Mouse (Mus musculus) CD4-positive, CD25-positive, alpha-beta regulatory T cell, adult 4 months (primary cell): Measurements from ENCODE around the gene Ppp3ca. TPM values are rescaled to one million over a fixed set of nuclear protein-coding genes. Genes with fewer than 3 reads are reported as not detected.

Experiments
- ATAC-seq: one replicate; pipeline ENCODE4 v1.8.0; 2017
- polyA plus RNA-seq, 2 experiments: library from polyadenylated mRNA; unstranded; fragments of 100-300 nt; shearing (Covaris generic); gene quantifications; one replicate each; pipeline ENCODE4 v1.2.1; 2017

Gene Ppp3ca
- polyA plus RNA-seq, 2 experiments from 2014 or later = 17.9 to 31.8 TPM

DNA sequence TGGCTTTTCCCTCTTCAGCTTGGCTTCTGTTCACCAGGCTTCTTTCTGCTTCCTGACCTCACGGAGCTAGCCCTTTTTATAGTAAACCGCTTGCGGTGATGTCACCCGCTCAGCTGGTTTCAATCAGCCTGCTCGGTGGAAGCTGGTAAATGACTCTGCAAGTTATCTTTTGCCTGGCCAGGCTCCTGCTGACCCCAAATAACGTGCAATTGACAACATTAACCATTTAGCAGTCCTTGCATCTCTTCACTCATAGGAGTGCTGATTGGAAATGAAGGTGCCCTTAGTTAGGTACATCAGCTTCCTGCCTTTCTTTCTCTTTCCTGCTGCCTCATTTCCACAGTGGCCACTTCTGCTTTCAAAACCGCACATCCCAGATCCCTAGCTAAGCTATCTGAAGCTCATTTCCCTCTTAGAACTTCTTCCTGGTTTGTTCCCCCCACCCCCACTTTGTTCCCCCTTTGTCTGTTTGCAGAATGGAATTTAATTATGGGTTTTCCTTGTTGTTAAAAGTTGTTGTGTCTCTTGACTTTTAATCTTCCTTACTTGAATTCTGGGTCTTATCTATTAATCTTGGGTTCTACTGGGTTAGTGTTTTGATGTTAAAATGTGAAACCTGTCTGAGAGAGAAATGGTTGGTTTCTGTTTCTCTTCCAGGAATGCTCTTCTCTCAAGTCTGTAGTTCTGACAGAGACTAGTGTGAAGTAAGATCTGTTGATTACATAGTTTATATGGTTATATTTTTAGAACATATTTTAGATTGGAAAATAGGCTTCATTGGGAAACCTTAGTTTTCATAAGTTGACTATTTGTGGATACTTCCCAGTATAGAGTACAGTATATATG is 55.6 kb downstream of the Ppp3ca start:
- peak; percentile 79 for ATAC-seq

DNA sequence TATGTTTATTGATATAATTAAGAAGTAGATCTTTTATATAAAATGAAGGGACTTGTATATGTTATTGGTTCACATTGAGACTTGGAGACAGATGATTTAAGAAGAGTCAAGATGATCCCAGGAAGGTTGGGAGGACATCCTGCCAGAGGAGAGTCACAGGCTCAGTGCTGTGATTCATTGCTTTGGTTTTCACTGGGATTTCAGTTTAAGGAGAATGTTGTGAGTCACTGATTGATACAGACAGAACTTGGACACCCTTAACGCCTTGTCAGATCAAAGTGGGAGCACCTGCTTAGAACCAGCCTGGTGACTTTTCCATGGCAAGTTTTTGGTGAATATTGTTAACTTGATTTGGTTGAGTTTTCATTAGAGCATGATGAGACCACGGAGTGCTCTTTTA is 58.0 kb downstream of the Ppp3ca start:
- no peak for ATAC-seq

DNA sequence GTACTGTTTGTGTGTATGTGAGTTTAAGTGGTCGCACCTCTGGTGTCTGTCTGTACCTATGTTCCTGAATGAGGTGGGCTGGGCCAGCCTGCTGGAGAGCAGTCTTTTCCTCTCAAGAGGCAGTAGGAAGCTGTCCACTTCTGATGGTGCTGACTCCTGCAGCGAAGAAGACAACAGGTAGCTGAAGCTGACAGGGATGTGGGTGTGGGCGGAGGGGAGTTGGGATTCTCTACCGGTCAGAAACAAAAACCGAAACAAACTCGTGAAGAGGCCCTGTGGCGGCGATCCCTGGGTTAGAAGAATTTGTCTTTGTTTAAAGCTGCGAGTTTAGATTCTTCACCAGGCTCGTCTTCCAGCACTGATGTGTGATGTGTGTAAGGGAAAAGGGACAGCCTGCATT is 60.1 kb downstream of the Ppp3ca start:
- ATAC-seq = no peak

- no peak for ATAC-seq
Measured at GRCm38 (mm10) chr3:136731579-136731978, 61.7 kb downstream of the Ppp3ca start.

DNA sequence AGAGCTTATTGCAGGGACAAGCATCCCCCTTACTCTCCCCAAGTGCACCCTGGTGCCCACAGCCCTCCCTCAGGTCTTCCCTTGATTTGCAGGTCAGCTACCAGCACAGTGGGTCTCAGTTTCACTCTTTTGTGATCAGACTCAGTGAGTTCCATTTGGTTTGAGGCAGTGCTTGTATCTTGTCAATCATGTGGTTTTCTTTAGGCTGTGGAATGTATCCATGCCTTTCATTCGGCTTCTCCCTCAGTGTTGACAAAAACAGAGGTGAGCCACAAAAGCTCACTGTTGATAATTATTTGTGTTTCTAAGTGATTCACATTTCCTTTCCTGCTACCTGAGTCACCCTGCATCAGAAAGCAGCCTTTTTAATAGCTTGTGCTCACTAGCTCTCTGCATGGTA is 66.1 kb downstream of the Ppp3ca start:
- no peak for ATAC-seq

GRCm38 (mm10) chr3:136736773-136737298 is 66.9 kb downstream of the Ppp3ca start:
- ATAC-seq = no peak

DNA sequence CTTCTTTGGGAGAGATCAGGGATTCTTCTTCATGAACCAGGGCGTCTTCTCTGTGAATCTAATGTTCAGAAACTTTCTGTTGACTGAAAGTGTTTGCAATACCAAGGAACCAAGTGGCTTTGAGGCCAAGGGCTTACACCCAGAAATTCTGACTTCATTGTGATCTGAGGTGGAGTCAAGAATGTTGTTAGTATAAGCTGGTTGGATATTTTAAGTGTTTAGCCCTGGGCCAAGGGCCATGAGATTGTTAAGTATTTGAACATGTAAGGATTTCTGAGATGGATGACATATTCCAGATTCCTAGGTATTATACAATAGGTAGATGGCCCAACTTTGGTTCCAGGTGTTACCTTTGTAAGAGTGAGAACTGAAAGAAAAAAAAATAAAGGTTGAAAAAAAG is 68.5 kb downstream of the Ppp3ca start:
- no peak for ATAC-seq

GRCm38 (mm10) chr3:136738914-136739313 is 69.0 kb downstream of the Ppp3ca start:
- no peak for ATAC-seq

DNA sequence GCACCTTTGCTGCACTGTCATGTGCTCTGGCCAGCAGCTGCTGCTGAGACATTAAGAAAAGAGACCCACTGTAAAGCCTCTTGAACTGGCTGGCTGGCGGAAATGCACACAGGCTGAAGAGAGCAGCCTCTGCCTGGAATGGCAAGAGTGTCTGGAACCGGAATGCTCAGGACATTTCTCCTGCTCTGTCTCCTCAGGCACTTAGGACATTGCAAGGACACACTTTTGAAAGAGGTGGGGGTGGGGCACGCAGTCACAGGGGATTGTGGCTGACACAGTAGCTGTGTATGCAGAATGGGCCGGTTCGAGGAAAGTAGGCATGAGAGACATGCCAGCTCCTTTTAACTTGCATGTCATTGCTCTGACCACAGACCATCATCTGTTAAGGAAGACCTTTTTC is 71.7 kb downstream of the Ppp3ca start:
- no peak for ATAC-seq

- peak; percentile 93 for ATAC-seq
Measured at GRCm38 (mm10) chr3:136742258-136743057, 72.5 kb downstream of the Ppp3ca start.

- no peak for ATAC-seq
Measured at GRCm38 (mm10) chr3:136744295-136744897, 74.5 kb downstream of the Ppp3ca start.

- ATAC-seq = no peak
Measured at GRCm38 (mm10) chr3:136745456-136745855, 75.5 kb downstream of the Ppp3ca start.

DNA sequence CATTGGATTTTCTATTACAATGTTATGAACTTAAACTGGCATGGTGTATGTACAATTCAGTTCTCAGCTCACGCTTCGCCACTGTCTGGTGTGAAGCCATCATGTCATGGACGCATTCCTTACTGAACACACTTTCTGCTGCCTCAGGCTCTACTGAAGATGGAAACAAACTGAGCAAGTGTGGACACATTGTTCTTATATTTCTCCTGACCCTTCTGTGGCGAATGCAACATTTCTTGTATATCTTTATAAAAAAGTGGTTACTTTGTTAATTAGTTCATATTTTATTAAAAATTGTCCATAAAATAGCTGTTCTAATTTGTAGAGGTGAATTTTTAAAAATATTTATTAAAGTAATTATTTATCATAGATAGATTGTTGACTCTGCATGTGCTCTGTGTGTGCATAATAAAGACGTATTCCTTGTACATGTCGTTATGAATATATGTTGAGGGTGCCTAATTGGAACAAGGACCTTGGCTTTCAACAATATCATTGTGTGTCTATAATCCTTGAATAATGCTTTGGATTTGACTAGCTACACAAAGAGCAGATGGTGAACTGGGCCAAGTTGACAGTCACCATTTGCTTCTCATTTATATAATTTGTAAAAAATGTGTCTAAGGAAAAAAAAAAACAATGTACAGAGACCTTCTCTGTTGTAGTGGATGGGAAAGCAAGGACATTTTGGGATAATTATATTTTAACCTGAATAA is 79.0 kb downstream of the Ppp3ca start:
- no peak for ATAC-seq

- ATAC-seq = no peak
Measured at GRCm38 (mm10) chr3:136749477-136749797, 79.5 kb downstream of the Ppp3ca start.

GRCm38 (mm10) chr3:136749951-136750350 is 80.0 kb downstream of the Ppp3ca start:
- ATAC-seq = no peak

- ATAC-seq = no peak
Measured at GRCm38 (mm10) chr3:136752126-136752716, 82.3 kb downstream of the Ppp3ca start.

DNA sequence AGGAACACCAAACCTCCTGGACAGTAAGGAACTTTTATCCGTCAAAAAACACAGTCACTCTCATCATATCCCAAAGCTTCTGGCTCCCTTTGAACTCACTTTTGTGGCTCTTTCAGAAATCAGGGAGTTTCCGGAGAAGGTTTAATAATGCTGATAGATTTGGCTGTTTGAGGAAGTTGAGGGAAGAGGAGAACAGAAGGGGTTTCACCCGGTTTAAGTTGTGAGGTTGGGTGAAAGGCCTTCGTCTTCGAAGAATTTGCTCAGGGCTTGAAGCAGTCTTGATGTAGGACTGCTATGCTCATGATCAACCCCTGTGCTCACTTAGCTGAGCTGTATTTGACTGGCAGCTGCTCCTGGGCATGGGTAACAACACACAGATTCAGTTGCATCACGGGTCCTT is 86.2 kb downstream of the Ppp3ca start:
- ATAC-seq = no peak

DNA sequence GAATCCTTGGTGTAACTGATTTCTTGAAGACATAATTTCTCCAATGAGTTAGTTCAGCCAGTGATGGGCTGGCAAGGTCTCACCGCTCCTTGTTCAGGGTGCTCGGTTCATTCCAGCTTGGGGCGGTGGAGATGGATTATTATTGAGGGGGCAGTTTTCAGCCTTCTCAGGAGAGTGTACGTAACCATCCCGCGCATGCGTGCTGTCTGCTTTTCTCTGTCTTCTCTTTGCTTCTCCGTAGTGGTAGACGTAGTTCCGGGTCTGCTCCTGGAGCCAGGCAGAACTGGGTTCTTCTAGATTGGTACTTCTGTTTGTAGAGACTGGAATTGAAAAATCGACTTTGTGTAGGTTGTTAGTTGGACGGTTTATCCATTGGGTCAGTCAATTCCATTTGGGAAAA is 89.5 kb downstream of the Ppp3ca start:
- ATAC-seq = no peak

- ATAC-seq = peak; percentile 41
Measured at GRCm38 (mm10) chr3:136761292-136761978, 91.5 kb downstream of the Ppp3ca start.

GRCm38 (mm10) chr3:136761979-136762341 is 92.0 kb downstream of the Ppp3ca start:
- no peak for ATAC-seq

DNA sequence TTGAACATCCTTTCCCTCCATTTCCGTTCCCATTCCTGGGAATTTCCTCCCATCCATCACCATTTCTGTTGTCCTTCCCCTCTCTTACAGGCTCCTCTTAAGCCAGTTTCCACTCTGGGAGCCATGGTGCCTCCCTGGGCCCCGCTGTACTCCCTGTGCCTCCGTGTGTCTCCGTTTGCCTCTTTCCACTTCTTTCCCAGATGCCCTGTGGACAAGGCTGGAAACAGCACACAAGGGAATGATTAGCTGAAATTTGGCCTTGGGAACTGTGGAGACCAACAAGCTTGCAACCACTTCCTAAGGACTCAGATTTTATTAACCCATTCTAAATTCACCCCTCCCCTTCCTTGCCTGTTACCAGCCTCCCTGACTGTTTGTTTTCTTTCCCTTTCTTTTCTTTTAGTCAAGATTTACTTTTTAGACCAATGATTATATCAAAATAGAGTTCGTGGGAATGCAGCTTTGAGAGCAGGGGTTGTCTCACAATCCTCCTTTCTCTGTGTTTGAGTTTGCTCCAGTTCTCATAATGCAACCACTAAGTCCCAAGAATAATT is 93.9 kb downstream of the Ppp3ca start:
- ATAC-seq = no peak
